Mouse (Mus musculus): ENCODE measurements around the gene Map4k2. TPM values are rescaled to one million over a fixed set of nuclear protein-coding genes. Genes with fewer than 3 reads are reported as not detected.

Gene Map4k2
- polyA plus RNA-seq (2012; fragmentation: generic; extraction: Trizol): 10.0 TPM

- Histone ChIP-seq H3ac (ENCODE audit: control insufficient read depth, insufficient read length) (peak within 1 kb of the TSS; percentile 19), H3K4me3 (peak within 1 kb of the TSS; percentile 22), H3K79me2 (ENCODE audit: control insufficient read depth, insufficient read depth) (peaks cover 12% of the 10 kb centered on the region), H3K4me2 (ENCODE audit: low read depth) (peak within 1 kb of the TSS; percentile 74), H3K27me3 (ENCODE audit: control insufficient read depth, insufficient read depth, insufficient read length) (no peaks in the 10 kb centered on the region), H3K36me3 (ENCODE audit: control insufficient read depth, insufficient read depth) (peaks cover 22% of the 10 kb centered on the region)
- TF ChIP-seq E2F4 (IDR thresholded peaks at IDR 0.05; ENCODE audit: insufficient read depth) (no peak), MYOG (IDR thresholded peaks at IDR 0.05; ENCODE audit: control insufficient read depth in 1 of 3, insufficient read depth in 1 of 3, insufficient read length in 2 of 3, low read depth in 2 of 3) (no peak), POLR2A (IDR thresholded peaks at IDR 0.05; ENCODE audit: insufficient read length, low read depth) (peak; percentile 56), USF1 (IDR thresholded peaks at IDR 0.05; ENCODE audit: low read depth) (no peak), REST (IDR thresholded peaks at IDR 0.05; ENCODE audit: insufficient read depth, insufficient read length) (no peak), SRF (IDR thresholded peaks at IDR 0.05; ENCODE audit: control insufficient read depth, insufficient read length, low read depth) (no peak), TCF12 (IDR thresholded peaks at IDR 0.05; ENCODE audit: insufficient read depth, poor library complexity, severe bottlenecking) (no peak), POLR2AphosphoS2 (IDR thresholded peaks at IDR 0.05; ENCODE audit: insufficient read length, low read depth) (peak; percentile 81), TCF3 (IDR thresholded peaks at IDR 0.05; ENCODE audit: insufficient read length, low read depth) (no peak), MAX (IDR thresholded peaks at IDR 0.05; ENCODE audit: low read depth) (no peak), CEBPB (IDR thresholded peaks at IDR 0.05; ENCODE audit: insufficient read depth, poor library complexity, severe bottlenecking) (no peak), MYOD1 (IDR thresholded peaks at IDR 0.05; ENCODE audit: control insufficient read depth in 1 of 3, insufficient read length in 2 of 3, low read depth in 2 of 3) (peak in 1 of 3 experiments; percentile 3)
Measured at GRCm38 (mm10) chr19:6340524-6341452, at the start of gene Map4k2. Gene Map4k2, plus strand, starts transcription at chr19:6341135.

- H3K27me3 ChIP-seq (ENCODE audit: control insufficient read depth, insufficient read depth, insufficient read length): no peaks in the 10 kb centered on the region
- peaks cover 19% of the 10 kb centered on the region for H3K36me3 ChIP-seq (ENCODE audit: control insufficient read depth, insufficient read depth)
- H3K4me3 ChIP-seq: no peak overlapping the region
- peak in 2 of 3 experiments; percentile 10 to 16 for TF ChIP-seq MYOD1 (IDR thresholded peaks at IDR 0.05; ENCODE audit: control insufficient read depth in 1 of 3, insufficient read length in 2 of 3, low read depth in 2 of 3)
- no peak for TF ChIP-seq REST (IDR thresholded peaks at IDR 0.05; ENCODE audit: insufficient read depth, insufficient read length)
- TF ChIP-seq TCF12 (IDR thresholded peaks at IDR 0.05; ENCODE audit: insufficient read depth, poor library complexity, severe bottlenecking): no peak
- no peak for TF ChIP-seq E2F4 (IDR thresholded peaks at IDR 0.05; ENCODE audit: insufficient read depth)
- TF ChIP-seq POLR2A (IDR thresholded peaks at IDR 0.05; ENCODE audit: insufficient read length, low read depth): no peak
- no peak for TF ChIP-seq USF1 (IDR thresholded peaks at IDR 0.05; ENCODE audit: low read depth)
- TF ChIP-seq MYOG (IDR thresholded peaks at IDR 0.05; ENCODE audit: control insufficient read depth in 1 of 3, insufficient read depth in 1 of 3, insufficient read length in 2 of 3, low read depth in 2 of 3): peak in 1 of 3 experiments; percentile 4
- TF ChIP-seq TCF3 (IDR thresholded peaks at IDR 0.05; ENCODE audit: insufficient read length, low read depth): no peak
- no peak for TF ChIP-seq CEBPB (IDR thresholded peaks at IDR 0.05; ENCODE audit: insufficient read depth, poor library complexity, severe bottlenecking)
- TF ChIP-seq POLR2AphosphoS2 (IDR thresholded peaks at IDR 0.05; ENCODE audit: insufficient read length, low read depth): no peak
- H3ac ChIP-seq (ENCODE audit: control insufficient read depth, insufficient read length): no peak overlapping the region
- H3K79me2 ChIP-seq (ENCODE audit: control insufficient read depth, insufficient read depth): peaks cover 56% of the 10 kb centered on the region
- H3K4me2 ChIP-seq (ENCODE audit: low read depth): no peak overlapping the region
Measured at GRCm38 (mm10) chr19:6292262-6292661, 48.7 kb upstream of the Map4k2 start.

DNA sequence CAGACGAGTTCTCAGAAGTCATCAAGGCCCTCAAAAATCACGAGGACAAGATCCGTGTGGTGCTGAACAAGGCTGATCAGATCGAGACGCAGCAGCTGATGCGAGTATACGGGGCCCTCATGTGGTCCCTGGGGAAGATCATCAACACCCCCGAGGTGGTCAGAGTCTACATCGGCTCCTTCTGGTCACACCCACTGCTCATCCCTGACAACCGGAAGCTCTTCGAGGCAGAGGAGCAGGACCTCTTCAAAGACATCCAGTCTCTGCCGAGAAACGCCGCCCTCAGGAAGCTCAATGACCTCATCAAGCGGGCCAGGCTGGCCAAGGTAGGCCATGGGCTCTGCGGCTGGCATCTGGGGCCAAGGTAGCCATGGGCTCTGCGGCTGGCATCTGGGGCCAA lies 46.6 kb upstream of the Map4k2 start:
- peaks cover 29% of the 10 kb centered on the region for H3K36me3 ChIP-seq (ENCODE audit: control insufficient read depth, insufficient read depth)
- peaks cover 36% of the 10 kb centered on the region for H3K79me2 ChIP-seq (ENCODE audit: control insufficient read depth, insufficient read depth)
- H3K27me3 ChIP-seq (ENCODE audit: control insufficient read depth, insufficient read depth, insufficient read length): no peaks in the 10 kb centered on the region
- H3ac ChIP-seq (ENCODE audit: control insufficient read depth, insufficient read length): no peak overlapping the region
- H3K4me3 ChIP-seq: no peak overlapping the region
- no peak overlapping the region for H3K4me2 ChIP-seq (ENCODE audit: low read depth)
- TF ChIP-seq MYOD1 (IDR thresholded peaks at IDR 0.05; ENCODE audit: control insufficient read depth in 1 of 3, insufficient read length in 2 of 3, low read depth in 2 of 3): no peak
- no peak for TF ChIP-seq CEBPB (IDR thresholded peaks at IDR 0.05; ENCODE audit: insufficient read depth, poor library complexity, severe bottlenecking)
- no peak for TF ChIP-seq E2F4 (IDR thresholded peaks at IDR 0.05; ENCODE audit: insufficient read depth)
- no peak for TF ChIP-seq POLR2A (IDR thresholded peaks at IDR 0.05; ENCODE audit: insufficient read length, low read depth)
- no peak for TF ChIP-seq TCF12 (IDR thresholded peaks at IDR 0.05; ENCODE audit: insufficient read depth, poor library complexity, severe bottlenecking)
- no peak for TF ChIP-seq MYOG (IDR thresholded peaks at IDR 0.05; ENCODE audit: control insufficient read depth in 1 of 3, insufficient read depth in 1 of 3, insufficient read length in 2 of 3, low read depth in 2 of 3)
- no peak for TF ChIP-seq POLR2AphosphoS2 (IDR thresholded peaks at IDR 0.05; ENCODE audit: insufficient read length, low read depth)
- no peak for TF ChIP-seq MAX (IDR thresholded peaks at IDR 0.05; ENCODE audit: low read depth)
- no peak for TF ChIP-seq SRF (IDR thresholded peaks at IDR 0.05; ENCODE audit: control insufficient read depth, insufficient read length, low read depth)
- no peak for TF ChIP-seq TCF3 (IDR thresholded peaks at IDR 0.05; ENCODE audit: insufficient read length, low read depth)
- TF ChIP-seq USF1 (IDR thresholded peaks at IDR 0.05; ENCODE audit: low read depth): no peak
- no peak for TF ChIP-seq REST (IDR thresholded peaks at IDR 0.05; ENCODE audit: insufficient read depth, insufficient read length)

- peaks cover 26% of the 10 kb centered on the region for H3K36me3 ChIP-seq (ENCODE audit: control insufficient read depth, insufficient read depth)
- TF ChIP-seq MYOD1 (IDR thresholded peaks at IDR 0.05; ENCODE audit: control insufficient read depth in 1 of 3, insufficient read length in 2 of 3, low read depth in 2 of 3): peak in 1 of 3 experiments; percentile 35
- TF ChIP-seq POLR2AphosphoS2 (IDR thresholded peaks at IDR 0.05; ENCODE audit: insufficient read length, low read depth): peak; percentile 23
- TF ChIP-seq MYOG (IDR thresholded peaks at IDR 0.05; ENCODE audit: control insufficient read depth in 1 of 3, insufficient read depth in 1 of 3, insufficient read length in 2 of 3, low read depth in 2 of 3): no peak
- peak; percentile 79; the same call in 1 of the 2 replicates for TF ChIP-seq CEBPB (IDR thresholded peaks at IDR 0.05; ENCODE audit: insufficient read depth, poor library complexity, severe bottlenecking)
- no peaks in the 10 kb centered on the region for H3K27me3 ChIP-seq (ENCODE audit: control insufficient read depth, insufficient read depth, insufficient read length)
- H3K79me2 ChIP-seq (ENCODE audit: control insufficient read depth, insufficient read depth): peaks cover 20% of the 10 kb centered on the region
- no peak overlapping the region for H3ac ChIP-seq (ENCODE audit: control insufficient read depth, insufficient read length)
- peak overlapping the region; percentile 0 for H3K4me3 ChIP-seq
- H3K4me2 ChIP-seq (ENCODE audit: low read depth): peak overlapping the region; percentile 85
Measured at GRCm38 (mm10) chr19:6296551-6297210, 44.3 kb upstream of the Map4k2 start.

Measured in myocyte (in vitro differentiated cells).